Mouse (Mus musculus) forebrain, embryonic 11.5 days (tissue): ENCODE measurements at regions not wholly inside any gene's neighbourhood (a gene's known extent, or its start where the extent isn't known, plus 50 kb on each side); places are given as distances from the start of the nearest gene placed in this dataset.
A peak's percentile ranks its signal among the peaks of the same experiment; 100 is the strongest.

ENCODE experiments used
- ATAC-seq: fragments of 200-750 bp; cut with Nextera tagmentation; replicated peaks from 2 replicates; pipeline ENCODE4 v1.8.0; 2017; ENCODE audit warnings: moderate TSS enrichment; ENCODE audit not compliant: low FRiP score
- DNase-seq: peaks from one replicate; pipeline ENCODE4 v3.0.0-alpha.2; 2017; ENCODE audit warnings: low spot score
- H3K27ac ChIP-seq: fragments of 300-500 bp; sonication (generic); 2 replicates; pipeline ENCODE4 v1.5.1; 2014; ENCODE audit warnings: low read depth, low read length
- H3K27me3 ChIP-seq: fragments of 300-500 bp; sonication (generic); 2 replicates; pipeline ENCODE4 v1.6.1; 2014; ENCODE audit warnings: mild to moderate bottlenecking, low read length, mixed read lengths; ENCODE audit not compliant: control insufficient read depth, insufficient read depth
- H3K36me3 ChIP-seq: fragments of 300-500 bp; sonication (generic); 2 replicates; pipeline ENCODE4 v1.6.1; 2014; ENCODE audit warnings: mild to moderate bottlenecking, low read length, moderate library complexity, mixed read lengths; ENCODE audit not compliant: control insufficient read depth, insufficient read depth
- H3K4me1 ChIP-seq: fragments of 300-500 bp; sonication (generic); replicated peaks from 2 replicates; pipeline ENCODE4 v1.6.1; 2014; ENCODE audit warnings: low read length, mixed read lengths; ENCODE audit not compliant: control insufficient read depth, insufficient read depth
- H3K4me2 ChIP-seq: fragments of 300-500 bp; sonication (generic); 2 replicates; pipeline ENCODE4 v1.6.1; 2014; ENCODE audit warnings: low read depth, mild to moderate bottlenecking, low read length, moderate library complexity, mixed read lengths; ENCODE audit not compliant: severe bottlenecking
- H3K4me3 ChIP-seq: fragments of 300-500 bp; sonication (generic); 2 replicates; pipeline ENCODE4 v1.5.1; 2014; ENCODE audit warnings: low read depth, low read length
- H3K9ac ChIP-seq: fragments of 300-500 bp; sonication (generic); 2 replicates; pipeline ENCODE4 v1.6.1; 2014; ENCODE audit warnings: low read length
- H3K9me3 ChIP-seq: fragments of 300-500 bp; sonication (generic); 2 replicates; pipeline ENCODE4 v1.6.1; 2016; ENCODE audit warnings: low read length, mixed read lengths; ENCODE audit not compliant: control insufficient read depth
- WGBS: fragments of 180-500 bp; shearing (Covaris S2); extraction: QIAGEN DNeasy Blood & Tissue Kit; methylation state at CpG from one replicate; pipeline ENCODE4 v1.1.7; 2014; 5-methylcytosine and 5-hydroxymethylcytosine counted together

GRCm38 (mm10) chr5:99165807-99166360 lies 128.7 kb upstream of the Prkg2 start:
- WGBS = 77% methylated on average over 3 of the region's 3 CpGs
- Histone ChIP-seq H3K9ac (no peak overlapping the region), H3K4me3 (no peak overlapping the region), H3K4me2 (no peak overlapping the region), H3K36me3 (no peaks in the 10 kb centered on the region), H3K27ac (no peak overlapping the region), H3K4me1 (no peaks in the 10 kb centered on the region), H3K9me3 (no peaks in the 10 kb centered on the region), H3K27me3 (no peaks in the 10 kb centered on the region)
- ATAC-seq (no peak), DNase-seq (no peak)

GRCm38 (mm10) chr5:99157973-99158372 lies 120.8 kb upstream of the Prkg2 start:
- Histone ChIP-seq H3K9me3 (no peaks in the 10 kb centered on the region), H3K9ac (no peak overlapping the region), H3K27me3 (no peaks in the 10 kb centered on the region), H3K36me3 (no peaks in the 10 kb centered on the region), H3K4me3 (no peak overlapping the region), H3K27ac (no peak overlapping the region), H3K4me2 (no peak overlapping the region), H3K4me1 (no peaks in the 10 kb centered on the region)
- 9% methylated on average over 1 of the region's 1 CpGs for WGBS
- peak; percentile 63 for DNase-seq
- no peak for ATAC-seq

- Histone ChIP-seq H3K27ac (no peak overlapping the region), H3K4me3 (no peak overlapping the region), H3K36me3 (no peaks in the 10 kb centered on the region), H3K4me1 (no peaks in the 10 kb centered on the region), H3K9ac (no peak overlapping the region), H3K4me2 (no peak overlapping the region), H3K27me3 (no peaks in the 10 kb centered on the region), H3K9me3 (no peaks in the 10 kb centered on the region)
- ATAC-seq (no peak), DNase-seq (no peak)
- WGBS = 71% methylated on average over 2 of the region's 2 CpGs
These were observed 116.2 kb upstream of the Prkg2 start for GRCm38 (mm10) chr5:99153269-99153850.

DNA sequence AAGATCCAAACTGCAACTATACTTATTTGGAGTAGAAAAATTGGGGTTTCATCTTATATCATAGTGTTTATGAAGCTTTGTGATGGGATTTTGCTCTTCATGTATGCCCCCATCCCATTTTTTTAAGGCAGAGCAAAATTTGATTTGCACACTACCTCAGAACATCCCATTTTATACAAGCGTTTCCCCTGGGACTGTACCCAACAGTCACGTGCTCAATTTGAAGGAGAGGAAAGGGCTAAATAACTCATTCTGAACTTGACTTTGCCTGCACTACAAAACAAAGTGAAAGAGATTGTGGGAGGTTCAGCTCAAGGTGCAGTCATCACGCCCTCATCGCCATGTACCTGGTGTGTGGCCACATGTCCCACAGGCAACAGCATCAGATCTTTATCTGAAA lies 115.1 kb upstream of the Prkg2 start:
- H3K4me3 ChIP-seq = no peak overlapping the region
- WGBS = 95% methylated on average over 4 of the region's 4 CpGs
- ATAC-seq = no peak
- H3K27me3 ChIP-seq = no peaks in the 10 kb centered on the region
- no peak for DNase-seq
- H3K36me3 ChIP-seq = no peaks in the 10 kb centered on the region
- no peak overlapping the region for H3K27ac ChIP-seq
- H3K9me3 ChIP-seq = no peaks in the 10 kb centered on the region
- H3K9ac ChIP-seq = no peak overlapping the region
- no peaks in the 10 kb centered on the region for H3K4me1 ChIP-seq
- no peak overlapping the region for H3K4me2 ChIP-seq

DNA sequence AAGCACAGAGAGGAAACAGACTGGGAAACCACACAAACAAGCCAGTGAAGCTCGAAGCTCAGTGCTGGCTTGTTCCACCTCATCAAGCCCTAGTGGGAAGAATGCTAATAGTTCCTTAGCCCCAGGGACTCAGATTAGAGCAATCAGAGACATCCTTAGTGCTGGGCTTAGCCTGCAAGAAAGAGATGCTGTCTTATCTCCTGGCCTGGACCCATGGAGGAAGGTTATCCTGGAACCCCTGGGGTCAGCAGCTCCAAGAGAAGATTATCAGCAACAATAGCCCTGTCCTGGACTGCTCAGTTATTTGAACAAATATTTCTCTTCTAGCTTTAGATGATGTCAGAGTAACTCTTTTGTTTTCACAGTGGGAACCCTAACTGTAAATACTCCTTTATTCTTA lies 112.8 kb upstream of the Prkg2 start:
- no peak overlapping the region for H3K27ac ChIP-seq
- H3K36me3 ChIP-seq = no peaks in the 10 kb centered on the region
- H3K4me1 ChIP-seq = no peaks in the 10 kb centered on the region
- no peak overlapping the region for H3K4me2 ChIP-seq
- no peak overlapping the region for H3K9ac ChIP-seq
- no peaks in the 10 kb centered on the region for H3K9me3 ChIP-seq
- DNase-seq = no peak
- no peak for ATAC-seq
- no peak overlapping the region for H3K4me3 ChIP-seq
- 19% methylated on average over 1 of the region's 1 CpGs for WGBS
- no peaks in the 10 kb centered on the region for H3K27me3 ChIP-seq

GRCm38 (mm10) chr5:99132670-99133069 lies 95.5 kb upstream of the Prkg2 start:
- DNase-seq = no peak
- H3K27me3 ChIP-seq = no peaks in the 10 kb centered on the region
- H3K9ac ChIP-seq = no peak overlapping the region
- H3K27ac ChIP-seq = no peak overlapping the region
- no peak for ATAC-seq
- H3K36me3 ChIP-seq = no peaks in the 10 kb centered on the region
- WGBS = 75% methylated on average over 2 of the region's 2 CpGs
- no peak overlapping the region for H3K4me2 ChIP-seq
- H3K4me3 ChIP-seq = no peak overlapping the region
- 0 out of 2 replicates have a peak, but pooled peaks cover 3% of the 10 kb centered on the region for H3K4me1 ChIP-seq
- no peaks in the 10 kb centered on the region for H3K9me3 ChIP-seq

- Histone ChIP-seq H3K27me3 (no peaks in the 10 kb centered on the region), H3K9me3 (no peaks in the 10 kb centered on the region), H3K4me1 (0 out of 2 replicates have a peak, but pooled peaks cover under 1% of the 10 kb centered on the region), H3K36me3 (no peaks in the 10 kb centered on the region), H3K27ac (no peak overlapping the region), H3K4me2 (no peak overlapping the region), H3K4me3 (no peak overlapping the region), H3K9ac (no peak overlapping the region)
- 39% methylated on average over 6 of the region's 6 CpGs for WGBS
- ATAC-seq (no peak), DNase-seq (no peak)
These were observed 91.5 kb upstream of the Prkg2 start for GRCm38 (mm10) chr5:99128628-99129027.

DNA sequence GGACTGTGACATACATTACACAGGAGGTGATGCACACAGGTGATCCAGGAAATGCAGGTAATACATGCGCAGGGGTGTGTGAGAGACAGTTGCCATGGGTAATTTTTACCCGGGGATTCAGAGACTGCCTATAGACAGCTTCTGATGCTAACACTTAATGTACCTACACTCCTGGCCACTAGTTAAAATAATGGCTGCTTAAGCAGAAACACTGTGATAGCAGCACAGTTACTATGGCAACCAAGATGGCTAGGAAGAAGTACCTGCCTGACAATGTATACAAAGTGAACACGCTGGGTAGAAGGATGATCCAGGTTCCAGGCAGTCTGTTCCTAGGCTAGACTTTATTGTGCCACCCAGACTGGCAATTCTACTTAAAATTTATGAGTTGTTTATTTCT lies 88.3 kb upstream of the Prkg2 start:
- DNase-seq (no peak), ATAC-seq (no peak)
- Histone ChIP-seq H3K4me1 (no peaks in the 10 kb centered on the region), H3K27me3 (no peaks in the 10 kb centered on the region), H3K9me3 (no peaks in the 10 kb centered on the region), H3K4me2 (no peak overlapping the region), H3K9ac (no peak overlapping the region), H3K4me3 (no peak overlapping the region), H3K27ac (no peak overlapping the region), H3K36me3 (no peaks in the 10 kb centered on the region)
- WGBS = 94% methylated on average over 3 of the region's 3 CpGs

DNA sequence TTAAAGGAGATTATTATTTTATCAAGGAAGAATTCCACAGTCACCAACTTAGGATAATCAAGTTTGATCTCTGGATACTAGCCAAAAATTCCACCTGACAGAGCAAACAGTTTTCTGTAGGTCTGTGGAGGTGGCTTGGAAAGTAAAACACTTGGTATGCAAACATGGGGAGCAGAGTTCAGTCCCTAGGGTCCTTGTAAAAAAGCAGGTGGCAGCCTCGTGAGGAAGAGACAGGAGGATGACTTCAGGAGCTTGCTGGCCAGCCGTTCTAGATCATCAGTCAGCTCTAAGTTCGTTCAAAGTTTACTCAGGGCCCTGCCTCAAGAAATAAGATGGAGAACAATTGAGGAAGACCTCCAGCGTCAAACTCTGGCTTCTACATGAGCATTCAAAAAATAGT lies 74.6 kb upstream of the Prkg2 start:
- no peaks in the 10 kb centered on the region for H3K36me3 ChIP-seq
- WGBS = 84% methylated on average over 4 of the region's 4 CpGs
- H3K4me3 ChIP-seq = no peak overlapping the region
- no peaks in the 10 kb centered on the region for H3K27me3 ChIP-seq
- DNase-seq (no peak), ATAC-seq (no peak)
- H3K4me2 ChIP-seq = no peak overlapping the region
- no peaks in the 10 kb centered on the region for H3K9me3 ChIP-seq
- 0 out of 2 replicates have a peak, but pooled peaks cover 1% of the 10 kb centered on the region for H3K4me1 ChIP-seq
- H3K9ac ChIP-seq = no peak overlapping the region
- H3K27ac ChIP-seq = no peak overlapping the region
